Comparison of ENCODE assay signal across 8 mouse cellular contexts in the genomic region with DNA sequence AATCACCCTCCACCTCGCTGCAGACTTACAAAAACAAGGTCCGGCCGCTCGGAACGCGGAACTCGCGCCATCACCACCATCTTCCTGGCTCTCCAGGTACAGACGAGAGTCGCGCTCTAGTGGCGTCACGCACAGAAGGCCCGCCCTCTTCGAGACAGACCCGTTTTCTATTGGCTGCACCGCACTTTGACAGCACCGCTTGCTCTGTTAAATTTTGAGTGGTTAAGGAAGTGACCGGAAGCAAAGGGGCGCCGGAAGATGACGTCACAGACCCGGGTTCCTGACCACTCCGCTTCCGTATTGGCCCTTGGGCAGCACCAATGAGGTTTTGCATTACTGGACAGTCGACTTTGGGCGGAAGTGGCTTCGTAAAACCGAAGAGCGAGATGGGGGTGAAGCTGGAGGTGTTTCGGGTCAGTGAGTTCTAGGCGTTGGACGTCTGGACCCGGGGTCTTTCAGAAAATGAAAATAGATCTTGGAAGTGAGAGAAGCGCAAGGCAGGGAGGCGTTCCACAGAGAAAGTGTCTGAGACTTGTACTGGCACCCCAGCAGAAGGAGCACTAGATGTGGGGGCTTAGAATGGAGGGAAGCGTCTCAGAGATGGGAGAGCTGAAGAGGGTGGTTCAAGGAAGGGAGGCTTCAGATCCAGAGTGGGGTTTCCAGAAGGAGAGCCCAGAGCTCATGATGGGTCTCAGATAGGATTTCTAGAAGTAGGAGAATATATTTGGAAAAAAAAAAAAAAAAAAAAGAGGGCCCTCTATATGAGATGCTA. TPM values are rescaled to one million over a fixed set of nuclear protein-coding genes. Genes with fewer than 3 reads are reported as not detected.
DNase-seq lines count a peak whose midpoint lies in the region; ATAC-seq and TF ChIP-seq lines count a peak whose summit lies in the region.

A gene (minus strand): TSS at position 118 of the 772 bp plus-strand sequence.
A gene (plus strand): TSS at position 350 of the 772 bp plus-strand sequence.

- peak within 1 kb of the TSS; percentile 96 for H3K9ac ChIP-seq in CH12.LX (ENCODE audit: insufficient read depth, low read depth)
- H3K9ac ChIP-seq in forebrain, embryonic 11.5 days (ENCODE audit: low read length), result peak within 1 kb of the TSS; percentile 72
- H3K9ac ChIP-seq in heart, embryonic 16.5 days (ENCODE audit: low read length), result peak within 1 kb of the TSS; percentile 86
- H3K9ac ChIP-seq in liver, embryonic 15.5 days, result peak within 1 kb of the TSS; percentile 75
- H3K9ac ChIP-seq in neural tube, embryonic 12.5 days, result peak within 1 kb of the TSS; percentile 72

- H3K27me3 ChIP-seq in CH12.LX (replicated peaks), result no peaks in the 10 kb centered on the region
- H3K27me3 ChIP-seq in forebrain, embryonic 11.5 days (ENCODE audit: control insufficient read depth, insufficient read depth, low read length), result no peaks in the 10 kb centered on the region
- H3K27me3 ChIP-seq in heart, embryonic 16.5 days (ENCODE audit: control insufficient read depth, insufficient read depth, low read length), result no peaks in the 10 kb centered on the region
- H3K27me3 ChIP-seq in liver, embryonic 15.5 days, result no peaks in the 10 kb centered on the region
- H3K27me3 ChIP-seq in neural tube, embryonic 12.5 days (replicated peaks), result no peaks in the 10 kb centered on the region

- dilution Hi-C loops in CH12.LX (cut with MboI; ENCODE audit: extremely low pct_ligation_motif_present, extremely low pct_unique_long_range_greater_than_20kb, low sequenced_read_pairs), result no loop called here

- WGBS in forebrain, embryonic 11.5 days, result under 1% methylated on average over 37 of the region's 37 CpGs
- WGBS in heart, embryonic 16.5 days, result under 1% methylated on average over 37 of the region's 37 CpGs
- under 1% methylated on average over 37 of the region's 37 CpGs for WGBS in liver, embryonic 15.5 days (ENCODE audit: insufficient replicate concordance)
- WGBS in neural tube, embryonic 12.5 days, result under 1% methylated on average over 37 of the region's 37 CpGs

- TF ChIP-seq RAD21 in CH12.LX (IDR thresholded peaks at IDR 0.05; ENCODE audit: low read depth, low read length), result no peak

- peak; percentile 73 for TF ChIP-seq POLR2A in CH12.LX (IDR thresholded peaks at IDR 0.05; ENCODE audit: low read depth, low read length)

- in situ Hi-C loops in CH12.LX (cut with MboI; ENCODE audit: low pct_ligation_motif_present, low pct_unique_long_range_greater_than_20kb, low sequenced_read_pairs), result loop anchor here (10.0 kb wide), 1 partner anchor 47 kb away; no protein-coding TSS in a partner anchor

- H3K4me1 ChIP-seq in CH12.LX (ENCODE audit: control insufficient read depth in 1 of 2, insufficient read depth in 2 of 2), result peaks cover 6 to 27% of the 10 kb centered on the region in 2 experiments
- peaks cover 4% of the 10 kb centered on the region; the same call in 1 of the 2 replicates for H3K4me1 ChIP-seq in forebrain, embryonic 11.5 days (replicated peaks; ENCODE audit: control insufficient read depth, insufficient read depth, low read length)
- H3K4me1 ChIP-seq in heart, embryonic 16.5 days (ENCODE audit: control insufficient read depth, insufficient read depth, low read length), result peaks cover 16% of the 10 kb centered on the region
- H3K4me1 ChIP-seq in liver, embryonic 15.5 days (replicated peaks), result peaks cover 31% of the 10 kb centered on the region
- peaks cover 17% of the 10 kb centered on the region for H3K4me1 ChIP-seq in neural tube, embryonic 12.5 days

- H3K9me3 ChIP-seq in CH12.LX (replicated peaks; ENCODE audit: low read length), result no peaks in the 10 kb centered on the region
- H3K9me3 ChIP-seq in forebrain, embryonic 11.5 days (ENCODE audit: control insufficient read depth, low read length), result no peaks in the 10 kb centered on the region
- no peaks in the 10 kb centered on the region for H3K9me3 ChIP-seq in heart, embryonic 16.5 days (replicated peaks; ENCODE audit: control insufficient read depth, low read length)
- H3K9me3 ChIP-seq in liver, embryonic 15.5 days (replicated peaks), result no peaks in the 10 kb centered on the region
- H3K9me3 ChIP-seq in neural tube, embryonic 12.5 days, result no peaks in the 10 kb centered on the region

- peak within 1 kb of the TSS; percentile 90 to 96 (median 93) for H3K4me3 ChIP-seq in CH12.LX (replicated peaks in 1 of 3; ENCODE audit: low read depth in 2 of 3, low read length in 2 of 3, poor library complexity in 1 of 3)
- peak within 1 kb of the TSS; percentile 92 for H3K4me3 ChIP-seq in forebrain, embryonic 11.5 days (ENCODE audit: low read depth, low read length)
- H3K4me3 ChIP-seq in heart, embryonic 16.5 days (ENCODE audit: low read length), result peak within 1 kb of the TSS; percentile 92
- H3K4me3 ChIP-seq in liver, embryonic 15.5 days (replicated peaks), result peak within 1 kb of the TSS; percentile 94
- peak within 1 kb of the TSS; percentile 82 for H3K4me3 ChIP-seq in neural tube, embryonic 12.5 days

- no peak for TF ChIP-seq CTCF in CH12.LX (conservative IDR thresholded peaks at IDR 0.05 in 1 of 2, IDR thresholded peaks at IDR 0.05 in 1 of 2; ENCODE audit: low read depth in 2 of 2, low read length in 2 of 2)

- H3K27ac ChIP-seq in CH12.LX (ENCODE audit: insufficient read depth, low read depth), result no peak within 1 kb of the TSS
- H3K27ac ChIP-seq in forebrain, embryonic 11.5 days (ENCODE audit: low read depth, low read length), result no peak within 1 kb of the TSS
- no peak within 1 kb of the TSS for H3K27ac ChIP-seq in heart, embryonic 16.5 days (ENCODE audit: low read length)
- H3K27ac ChIP-seq in liver, embryonic 15.5 days (replicated peaks), result peak within 1 kb of the TSS; percentile 64
- H3K27ac ChIP-seq in neural tube, embryonic 12.5 days, result no peak within 1 kb of the TSS

- H3K36me3 ChIP-seq in CH12.LX (replicated peaks in 1 of 2; ENCODE audit: control insufficient read depth in 1 of 2, insufficient read depth in 1 of 2, low read length in 1 of 2), result peaks cover 30 to 65% of the 10 kb centered on the region in 2 experiments
- peaks cover 2% of the 10 kb centered on the region; the same call in 1 of the 2 replicates for H3K36me3 ChIP-seq in forebrain, embryonic 11.5 days (ENCODE audit: control insufficient read depth, insufficient read depth, low read length)
- peaks cover 20% of the 10 kb centered on the region for H3K36me3 ChIP-seq in heart, embryonic 16.5 days (ENCODE audit: control insufficient read depth, insufficient read depth)
- peaks cover 23% of the 10 kb centered on the region for H3K36me3 ChIP-seq in liver, embryonic 15.5 days (replicated peaks)
- peaks cover 23% of the 10 kb centered on the region for H3K36me3 ChIP-seq in neural tube, embryonic 12.5 days

- TF ChIP-seq EP300 in CH12.LX (IDR thresholded peaks at IDR 0.05; ENCODE audit: low read length), result no peak

- DNase-seq in CH12.LX (ENCODE audit: extremely low read depth), result peak; percentile 100
- DNase-seq in c-Kit-positive CD71-positive TER-119-negative erythroid progenitor cells, embryonic 14.5 days (ENCODE audit: low read depth), result peak; percentile 100
- peak; percentile 100 for DNase-seq in forebrain, embryonic 11.5 days (ENCODE audit: low spot score)
- peak; percentile 99 for DNase-seq in kidney, postnatal 36 days
- DNase-seq in telencephalon, adult 2 months (ENCODE audit: low read depth, low spot score), result peak; percentile 100

- H3K4me2 ChIP-seq in CH12.LX (ENCODE audit: insufficient read depth, low read depth, poor library complexity, severe bottlenecking), result peak within 1 kb of the TSS; percentile 88
- peak within 1 kb of the TSS; percentile 80 for H3K4me2 ChIP-seq in forebrain, embryonic 11.5 days (ENCODE audit: low read depth, low read length, severe bottlenecking)
- peak within 1 kb of the TSS; percentile 95 for H3K4me2 ChIP-seq in heart, embryonic 16.5 days (ENCODE audit: low read depth, low read length)
- H3K4me2 ChIP-seq in liver, embryonic 15.5 days, result peak within 1 kb of the TSS; percentile 82
- peak within 1 kb of the TSS; percentile 80 for H3K4me2 ChIP-seq in neural tube, embryonic 12.5 days (replicated peaks)

- peaks cover 25% of the 10 kb centered on the region for H3K79me2 ChIP-seq in CH12.LX (replicated peaks; ENCODE audit: control insufficient read depth, extremely low read depth, insufficient read depth, poor library complexity, severe bottlenecking)

- ATAC-seq in forebrain, embryonic 11.5 days (replicated peaks; ENCODE audit: low FRiP score), result peak; percentile 98
- peak; percentile 98 for ATAC-seq in heart, embryonic 16.5 days (replicated peaks; ENCODE audit: extremely low read depth, insufficient read depth, low FRiP score)
- ATAC-seq in liver, embryonic 15.5 days (ENCODE audit: insufficient read depth), result peak; percentile 96
- peak; percentile 97 for ATAC-seq in neural tube, embryonic 12.5 days (ENCODE audit: low FRiP score, low read depth)

TF ChIP-seq in CH12.LX, 34 proteins besides CTCF, POLR2A, EP300 and RAD21 (continues in another document):
- TF ChIP-seq KAT2A (IDR thresholded peaks at IDR 0.05; ENCODE audit: insufficient replicate concordance, low read length) (peak; percentile 99), NELFE (IDR thresholded peaks at IDR 0.05; ENCODE audit: low read depth, low read length) (0 out of 2 replicates have a peak, but pooled peaks have one; percentile 59), TCF12 (IDR thresholded peaks at IDR 0.05; ENCODE audit: low read depth, low read length) (peak; percentile 69; the same call in 1 of the 2 replicates), USF1 (IDR thresholded peaks at IDR 0.05; ENCODE audit: low read depth, low read length) (no peak), MEF2A (IDR thresholded peaks at IDR 0.05; ENCODE audit: borderline replicate concordance, low read depth, low read length) (peak; percentile 64; the same call in 1 of the 2 replicates), SIN3A (IDR thresholded peaks at IDR 0.05; ENCODE audit: low read length) (peak; percentile 100)

RNA-seq across cellular contexts. Expression of the first gene that starts in this region (rescaled TPM):
- total RNA-seq in CH12.LX (2012; rRNA removed) (60.7 and 62.7 TPM in 2 replicates), CH12.LX (2014; rRNA removed) (46.1 and 49.9 TPM in 2 replicates)
- 57.1 and 62.0 TPM in 2 replicates for polyA plus RNA-seq in CH12.LX (2012; ENCODE audit: insufficient read length, low read depth)
- 64.9 and 72.4 TPM in 2 replicates for polyA plus RNA-seq in forebrain, embryonic 11.5 days (2014; fragmentation: Nextera tagmentation; extraction: Ambion mirVana)
- polyA plus RNA-seq in heart, embryonic 16.5 days (2015; fragmentation: Nextera tagmentation; extraction: Ambion mirVana), result 35.6 and 36.8 TPM in 2 replicates
- polyA plus RNA-seq in liver, embryonic 15.5 days (2015; fragmentation: Nextera tagmentation; extraction: Ambion mirVana), result 27.3 and 31.0 TPM in 2 replicates
- polyA plus RNA-seq in neural tube, embryonic 12.5 days (2016; fragmentation: Nextera tagmentation; extraction: Ambion mirVana), result 62.3 and 67.2 TPM in 2 replicates

RNA-seq across cellular contexts. Expression of the second gene that starts in this region (rescaled TPM):
- total RNA-seq in CH12.LX (2012; rRNA removed), result 70.2 and 85.3 TPM in 2 replicates
- 38.8 and 39.0 TPM in 2 replicates for total RNA-seq in CH12.LX (2014; rRNA removed)
- 62.7 and 86.0 TPM in 2 replicates for polyA plus RNA-seq in CH12.LX (2012; ENCODE audit: insufficient read length, low read depth)
- polyA plus RNA-seq in forebrain, embryonic 11.5 days (2014; fragmentation: Nextera tagmentation; extraction: Ambion mirVana), result 88.2 and 93.2 TPM in 2 replicates
- polyA plus RNA-seq in heart, embryonic 16.5 days (2015; fragmentation: Nextera tagmentation; extraction: Ambion mirVana), result 65.9 and 79.7 TPM in 2 replicates
- polyA plus RNA-seq in liver, embryonic 15.5 days (2015; fragmentation: Nextera tagmentation; extraction: Ambion mirVana), result 49.8 and 72.1 TPM in 2 replicates
- polyA plus RNA-seq in neural tube, embryonic 12.5 days (2016; fragmentation: Nextera tagmentation; extraction: Ambion mirVana), result 129 and 134 TPM in 2 replicates
